Mouse (Mus musculus) embryonic fibroblast, embryonic 13.5 days (primary cell): ENCODE results near the gene Tead1.

Experiments used
- CTCF ChIP-seq: IDR thresholded peaks from 2 replicates; pipeline ENCODE4 v1.5.1; 2011; ENCODE audit warnings: mild to moderate bottlenecking, control low read depth, low read length, moderate library complexity, borderline replicate concordance; ENCODE audit not compliant: insufficient read depth
- POLR2A ChIP-seq: IDR thresholded peaks from 2 replicates; pipeline ENCODE4 v1.6.1; 2011; ENCODE audit warnings: low read depth, mild to moderate bottlenecking, control low read depth, low read length, moderate library complexity

DNA sequence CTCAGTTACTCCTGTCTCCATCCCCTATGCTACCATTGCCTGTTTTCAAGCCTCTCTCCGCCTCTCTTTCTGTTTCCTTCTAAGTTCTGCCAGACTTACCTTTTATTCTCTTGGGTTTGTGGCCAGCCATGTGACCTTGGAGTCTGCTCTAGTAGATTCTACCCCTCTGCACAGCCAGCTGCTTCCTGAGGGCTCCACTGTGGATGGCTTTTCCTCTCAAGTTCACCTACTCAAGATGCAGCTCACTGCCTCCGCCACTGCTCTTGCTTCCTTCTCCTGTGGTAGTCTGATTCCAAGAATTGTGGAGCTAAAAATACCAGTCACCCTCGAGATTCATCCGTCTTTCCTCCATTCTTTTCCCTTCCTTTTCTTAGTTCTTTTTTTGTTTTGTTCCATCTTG, 140.7 kb downstream of the Tead1 start:
- no peak for TF ChIP-seq POLR2A
- no peak for TF ChIP-seq CTCF
